Mouse (Mus musculus): Measurements from ENCODE around the gene Fuca2. TPM values are rescaled to one million over a fixed set of nuclear protein-coding genes. Genes with fewer than 3 reads are reported as not detected.
A peak's percentile ranks its signal among the peaks of the same experiment; 100 is the strongest.

The Fuca2 gene
- polyA plus RNA-seq, 1 experiment = 120 TPM

- H3K27ac ChIP-seq (ENCODE audit: insufficient read depth, low read depth, low read length) = peak overlapping the region; percentile 8; the same call in 1 of the 2 replicates
- TF ChIP-seq POLR2A (IDR thresholded peaks at IDR 0.05; ENCODE audit: low read depth, low read length) (no peak), CTCF (conservative IDR thresholded peaks at IDR 0.05; ENCODE audit: insufficient read depth, insufficient read length, low read depth, low read length) (no peak)
Measured at GRCm38 (mm10) chr10:13473287-13473832, 26.0 kb upstream of the Fuca2 start.

GRCm38 (mm10) chr10:13473833-13474567, 25.3 kb upstream of the Fuca2 start, which contains the start of gene Phactr2:
Phactr2 (minus strand) TSS chr10:13474412.
- H3K4me1 ChIP-seq (ENCODE audit: control insufficient read depth, insufficient read depth, low read length) = peaks cover 7% of the 10 kb centered on the region; the same call in 1 of the 2 replicates
- WGBS = under 1% methylated on average over 71 of the region's 71 CpGs
- DNase-seq = peak; percentile 60
- H3K27ac ChIP-seq (ENCODE audit: insufficient read depth, low read depth, low read length) = peak within 1 kb of the TSS; percentile 48
- H3K4me3 ChIP-seq (ENCODE audit: insufficient read depth, low read depth, low read length) = peak within 1 kb of the TSS; percentile 74
- H3K27me3 ChIP-seq (replicated peaks; ENCODE audit: control insufficient read depth, insufficient read depth, low read length) = no peaks in the 10 kb centered on the region
- no peaks in the 10 kb centered on the region for H3K36me3 ChIP-seq (ENCODE audit: control insufficient read depth, insufficient read depth, low read length)
- TF ChIP-seq CTCF (conservative IDR thresholded peaks at IDR 0.05; ENCODE audit: insufficient read depth, insufficient read length, low read depth, low read length) (no peak), POLR2A (IDR thresholded peaks at IDR 0.05; ENCODE audit: low read depth, low read length) (no peak)

More at GRCm38 (mm10) chr10:13473287-13473832, 26.0 kb upstream of the Fuca2 start:
- no peak for DNase-seq
- peak overlapping the region; percentile 74 for H3K4me3 ChIP-seq (ENCODE audit: insufficient read depth, low read depth, low read length)
- WGBS = 18% methylated on average over 17 of the region's 17 CpGs
- H3K36me3 ChIP-seq (ENCODE audit: control insufficient read depth, insufficient read depth, low read length) = no peaks in the 10 kb centered on the region
- H3K27me3 ChIP-seq (replicated peaks; ENCODE audit: control insufficient read depth, insufficient read depth, low read length) = no peaks in the 10 kb centered on the region
- peaks cover 9% of the 10 kb centered on the region; the same call in 1 of the 2 replicates for H3K4me1 ChIP-seq (ENCODE audit: control insufficient read depth, insufficient read depth, low read length)

DNA sequence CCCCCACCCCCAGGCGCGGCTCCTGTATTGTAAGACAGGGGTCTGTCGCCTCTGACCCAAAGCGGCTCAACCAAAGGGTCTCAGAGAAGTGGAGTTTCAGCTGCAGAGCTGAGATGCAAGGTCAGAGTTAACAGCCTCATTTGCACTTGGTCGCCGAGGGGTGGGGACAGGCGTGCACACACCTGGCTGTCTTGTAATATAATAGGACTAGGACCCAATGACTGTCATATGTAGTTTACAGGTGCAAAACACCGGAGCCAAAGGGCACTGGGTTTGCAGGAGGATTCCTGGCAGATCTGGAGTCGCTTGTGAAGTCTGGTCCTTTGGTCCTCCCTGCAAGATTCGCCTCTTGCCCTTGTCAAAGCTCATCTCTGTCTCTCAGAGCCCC, 24.8 kb upstream of the Fuca2 start:
- no peaks in the 10 kb centered on the region for H3K27me3 ChIP-seq (replicated peaks; ENCODE audit: control insufficient read depth, insufficient read depth, low read length)
- peak overlapping the region; percentile 48; the same call in 1 of the 2 replicates for H3K27ac ChIP-seq (ENCODE audit: insufficient read depth, low read depth, low read length)
- no peaks in the 10 kb centered on the region for H3K36me3 ChIP-seq (ENCODE audit: control insufficient read depth, insufficient read depth, low read length)
- H3K4me1 ChIP-seq (ENCODE audit: control insufficient read depth, insufficient read depth, low read length) = peaks cover 5% of the 10 kb centered on the region; the same call in 1 of the 2 replicates
- peak overlapping the region; percentile 74 for H3K4me3 ChIP-seq (ENCODE audit: insufficient read depth, low read depth, low read length)
- WGBS = 10% methylated on average over 10 of the region's 10 CpGs
- DNase-seq = peak; percentile 36
- TF ChIP-seq POLR2A (IDR thresholded peaks at IDR 0.05; ENCODE audit: low read depth, low read length) (no peak), CTCF (conservative IDR thresholded peaks at IDR 0.05; ENCODE audit: insufficient read depth, insufficient read length, low read depth, low read length) (no peak)

GRCm38 (mm10) chr10:13475121-13475520, 24.2 kb upstream of the Fuca2 start:
- Histone ChIP-seq H3K4me3 (ENCODE audit: insufficient read depth, low read depth, low read length) (no peak overlapping the region), H3K4me1 (ENCODE audit: control insufficient read depth, insufficient read depth, low read length) (peaks cover 5% of the 10 kb centered on the region; the same call in 1 of the 2 replicates), H3K36me3 (ENCODE audit: control insufficient read depth, insufficient read depth, low read length) (no peaks in the 10 kb centered on the region), H3K27ac (ENCODE audit: insufficient read depth, low read depth, low read length) (no peak overlapping the region), H3K27me3 (replicated peaks; ENCODE audit: control insufficient read depth, insufficient read depth, low read length) (no peaks in the 10 kb centered on the region)
- WGBS = 44% methylated on average over 7 of the region's 7 CpGs
- DNase-seq = no peak
- TF ChIP-seq POLR2A (IDR thresholded peaks at IDR 0.05; ENCODE audit: low read depth, low read length) (no peak), CTCF (conservative IDR thresholded peaks at IDR 0.05; ENCODE audit: insufficient read depth, insufficient read length, low read depth, low read length) (no peak)

DNA sequence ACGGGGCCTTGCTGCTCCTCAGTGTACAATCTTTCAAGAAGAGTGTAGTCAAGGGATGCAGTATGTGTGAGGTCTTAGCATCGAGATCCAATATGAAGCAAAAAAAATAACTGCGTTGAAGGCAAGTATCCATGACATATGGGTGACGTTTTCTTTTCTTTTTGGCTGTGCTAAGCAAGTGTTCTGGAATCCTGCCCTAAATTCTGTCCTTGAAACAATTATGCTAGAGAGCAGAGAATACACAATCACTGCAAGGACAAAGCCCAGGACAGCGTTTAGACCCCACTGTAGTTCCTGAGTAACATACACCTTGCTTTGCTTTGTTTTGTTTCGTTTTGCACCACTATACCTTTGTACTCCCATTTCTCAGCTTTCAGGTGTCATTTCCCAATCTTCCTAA, 20.0 kb upstream of the Fuca2 start:
- TF ChIP-seq POLR2A (IDR thresholded peaks at IDR 0.05; ENCODE audit: low read depth, low read length) = no peak
- TF ChIP-seq CTCF (conservative IDR thresholded peaks at IDR 0.05; ENCODE audit: insufficient read depth, insufficient read length, low read depth, low read length) = no peak
- H3K27me3 ChIP-seq (replicated peaks; ENCODE audit: control insufficient read depth, insufficient read depth, low read length) = no peaks in the 10 kb centered on the region
- no peak overlapping the region for H3K27ac ChIP-seq (ENCODE audit: insufficient read depth, low read depth, low read length)
- DNase-seq = no peak
- H3K4me3 ChIP-seq (ENCODE audit: insufficient read depth, low read depth, low read length) = no peak overlapping the region
- WGBS = 85% methylated on average over 6 of the region's 6 CpGs
- peaks cover 5% of the 10 kb centered on the region; the same call in 1 of the 2 replicates for H3K4me1 ChIP-seq (ENCODE audit: control insufficient read depth, insufficient read depth, low read length)
- H3K36me3 ChIP-seq (ENCODE audit: control insufficient read depth, insufficient read depth, low read length) = no peaks in the 10 kb centered on the region

GRCm38 (mm10) chr10:13485958-13486357, 13.4 kb upstream of the Fuca2 start:
- no peaks in the 10 kb centered on the region for H3K27me3 ChIP-seq (replicated peaks; ENCODE audit: control insufficient read depth, insufficient read depth, low read length)
- no peak overlapping the region for H3K27ac ChIP-seq (ENCODE audit: insufficient read depth, low read depth, low read length)
- H3K4me1 ChIP-seq (ENCODE audit: control insufficient read depth, insufficient read depth, low read length) = no peaks in the 10 kb centered on the region
- TF ChIP-seq CTCF (conservative IDR thresholded peaks at IDR 0.05; ENCODE audit: insufficient read depth, insufficient read length, low read depth, low read length) (no peak), POLR2A (IDR thresholded peaks at IDR 0.05; ENCODE audit: low read depth, low read length) (no peak)
- no peak overlapping the region for H3K4me3 ChIP-seq (ENCODE audit: insufficient read depth, low read depth, low read length)
- DNase-seq = no peak
- no peaks in the 10 kb centered on the region for H3K36me3 ChIP-seq (ENCODE audit: control insufficient read depth, insufficient read depth, low read length)
- 78% methylated on average over 4 of the region's 4 CpGs for WGBS

DNA sequence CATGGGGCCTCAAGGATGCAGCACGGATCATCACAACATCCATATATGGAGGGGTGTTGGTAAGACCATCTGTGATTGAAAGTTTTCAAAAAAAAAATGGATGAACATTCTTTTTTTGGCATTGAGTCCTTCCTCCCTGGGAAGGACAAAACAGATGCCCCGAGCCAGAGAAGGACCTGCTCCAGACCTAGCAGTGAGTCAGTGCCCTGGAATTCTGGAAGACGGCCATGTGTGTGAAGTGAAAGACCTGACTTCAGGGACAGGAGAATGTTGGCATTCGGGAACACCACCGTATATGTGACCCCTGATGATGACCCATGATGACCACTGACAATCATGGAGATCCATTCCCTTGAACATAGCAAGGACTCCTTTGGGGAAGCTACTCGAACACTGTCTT, 9.7 kb upstream of the Fuca2 start:
- H3K4me1 ChIP-seq (ENCODE audit: control insufficient read depth, insufficient read depth, low read length) = no peaks in the 10 kb centered on the region; the same call in 1 of the 2 replicates
- DNase-seq = no peak
- H3K27ac ChIP-seq (ENCODE audit: insufficient read depth, low read depth, low read length) = no peak overlapping the region
- WGBS = 66% methylated on average over 6 of the region's 6 CpGs
- H3K27me3 ChIP-seq (replicated peaks; ENCODE audit: control insufficient read depth, insufficient read depth, low read length) = no peaks in the 10 kb centered on the region
- H3K4me3 ChIP-seq (ENCODE audit: insufficient read depth, low read depth, low read length) = no peak overlapping the region
- no peak for TF ChIP-seq POLR2A (IDR thresholded peaks at IDR 0.05; ENCODE audit: low read depth, low read length)
- no peak for TF ChIP-seq CTCF (conservative IDR thresholded peaks at IDR 0.05; ENCODE audit: insufficient read depth, insufficient read length, low read depth, low read length)
- no peaks in the 10 kb centered on the region for H3K36me3 ChIP-seq (ENCODE audit: control insufficient read depth, insufficient read depth, low read length)

Measured in kidney, adult 2 months (tissue).